Mouse (Mus musculus): Measurements from ENCODE around the gene Ubtd1. TPM values are rescaled to one million over a fixed set of nuclear protein-coding genes. Genes with fewer than 3 reads are reported as not detected.
A peak's percentile ranks its signal among the peaks of the same experiment; 100 is the strongest.

The Ubtd1 gene
- total RNA-seq, 2 experiments from 2014 or later, result 13.4 to 14.5 TPM

- no peak for DNase-seq
Observed at GRCm38 (mm10) chr19:42022542-42022848, 40.9 kb downstream of the Ubtd1 start.

- DNase-seq, result peak; percentile 77 to 83
Observed at GRCm38 (mm10) chr19:42026158-42026557, 44.6 kb downstream of the Ubtd1 start.

GRCm38 (mm10) chr19:42031112-42031511 lies 49.5 kb downstream of the Ubtd1 start:
- no peak for DNase-seq

GRCm38 (mm10) chr19:42033611-42034010 lies 52.0 kb downstream of the Ubtd1 start:
- no peak for DNase-seq

- DNase-seq, result peak; percentile 33 to 51
Observed at GRCm38 (mm10) chr19:42034146-42034775, 52.7 kb downstream of the Ubtd1 start.

- DNase-seq, result peak in 1 of 2 experiments; percentile 15
Observed at GRCm38 (mm10) chr19:42034881-42035455, 53.4 kb downstream of the Ubtd1 start.

- peak; percentile 72 to 74 for DNase-seq
Observed at GRCm38 (mm10) chr19:42035456-42036248, 54.1 kb downstream of the Ubtd1 start, which contains the start of gene Ankrd2. Ankrd2 (plus strand) TSS chr19:42036000.

GRCm38 (mm10) chr19:42036357-42036756 lies 54.8 kb downstream of the Ubtd1 start:
- no peak for DNase-seq

GRCm38 (mm10) chr19:42037167-42037702 lies 55.7 kb downstream of the Ubtd1 start:
- DNase-seq, result no peak

GRCm38 (mm10) chr19:42038310-42038709 lies 56.7 kb downstream of the Ubtd1 start:
- no peak for DNase-seq

GRCm38 (mm10) chr19:42043988-42044387 lies 62.4 kb downstream of the Ubtd1 start:
- no peak for DNase-seq

GRCm38 (mm10) chr19:42045269-42046102 lies 63.9 kb downstream of the Ubtd1 start, which contains the start of gene Hoga1:
Hoga1 (plus strand) TSS chr19:42045610.
- DNase-seq, result no peak

GRCm38 (mm10) chr19:42050251-42050650 lies 68.7 kb downstream of the Ubtd1 start:
- no peak for DNase-seq

GRCm38 (mm10) chr19:42051351-42051750 lies 69.8 kb downstream of the Ubtd1 start:
- no peak for DNase-seq

GRCm38 (mm10) chr19:42051948-42052347 lies 70.4 kb downstream of the Ubtd1 start, which contains the start of gene 4933411K16Rik:
4933411K16Rik (plus strand) TSS chr19:42052248.
- no peak for DNase-seq

- DNase-seq, result no peak
Observed at GRCm38 (mm10) chr19:42054255-42054654, 72.7 kb downstream of the Ubtd1 start.

GRCm38 (mm10) chr19:42055881-42056280 lies 74.3 kb downstream of the Ubtd1 start:
- no peak for DNase-seq

GRCm38 (mm10) chr19:42056719-42057409 lies 75.3 kb downstream of the Ubtd1 start:
- no peak for DNase-seq

GRCm38 (mm10) chr19:42058426-42058825 lies 76.9 kb downstream of the Ubtd1 start:
- no peak for DNase-seq

- DNase-seq, result no peak
Observed at GRCm38 (mm10) chr19:42061443-42061842, 79.9 kb downstream of the Ubtd1 start.

GRCm38 (mm10) chr19:42068441-42069240 lies 87.1 kb downstream of the Ubtd1 start:
- no peak for DNase-seq
